Mouse (Mus musculus) forebrain, embryonic 14.5 days (tissue): ENCODE results near the gene Tlr12. TPM values are rescaled to one million over a fixed set of nuclear protein-coding genes. Genes with fewer than 3 reads are reported as not detected.

ENCODE experiments used
- ATAC-seq: fragments of 200-750 bp; cut with Nextera tagmentation; 2 replicates; pipeline ENCODE4 v1.8.0; 2017; ENCODE audit warnings: mild to moderate bottlenecking, moderate library complexity
- DNase-seq: peaks from one replicate; pipeline ENCODE4 v3.0.0-alpha.2; 2015; ENCODE audit warnings: low spot score
- H3K27ac ChIP-seq: fragments of 300-500 bp; sonication (generic); 2 replicates; pipeline ENCODE4 v1.5.1; 2014; ENCODE audit warnings: low read depth, mild to moderate bottlenecking, control low read depth, low read length, moderate library complexity
- H3K27me3 ChIP-seq: fragments of 300-500 bp; sonication (generic); replicated peaks from 2 replicates; pipeline ENCODE4 v1.6.1; 2014; ENCODE audit warnings: low read length, control low read depth, mixed read lengths; ENCODE audit not compliant: control insufficient read depth, insufficient read depth
- H3K36me3 ChIP-seq: fragments of 300-500 bp; sonication (generic); 2 replicates; pipeline ENCODE4 v1.6.1; 2014; ENCODE audit warnings: low read length, control low read depth; ENCODE audit not compliant: control insufficient read depth, insufficient read depth
- H3K4me1 ChIP-seq: fragments of 300-500 bp; sonication (generic); 2 replicates; pipeline ENCODE4 v1.6.1; 2014; ENCODE audit warnings: antibody characterized with exemption, low read length, control low read depth; ENCODE audit not compliant: control insufficient read depth, insufficient read depth
- H3K4me2 ChIP-seq: fragments of 300-500 bp; sonication (generic); 2 replicates; pipeline ENCODE4 v1.6.1; 2014; ENCODE audit warnings: mild to moderate bottlenecking, control low read depth, low read length
- H3K4me3 ChIP-seq: fragments of 300-500 bp; sonication (generic); 2 replicates; pipeline ENCODE4 v1.5.1; 2014; ENCODE audit warnings: low read depth, low read length, control low read depth
- H3K9ac ChIP-seq: fragments of 300-500 bp; sonication (generic); 2 replicates; pipeline ENCODE4 v1.6.1; 2014; ENCODE audit warnings: mild to moderate bottlenecking, low read length, control low read depth, moderate library complexity
- H3K9me3 ChIP-seq: fragments of 300-500 bp; sonication (generic); replicated peaks from 2 replicates; pipeline ENCODE4 v1.6.1; 2016; ENCODE audit warnings: low read length, control low read depth, mixed read lengths; ENCODE audit not compliant: control insufficient read depth
- WGBS: fragments of 180-500 bp; shearing (Covaris S2); extraction: QIAGEN DNeasy Blood & Tissue Kit; methylation state at CpG from one replicate; pipeline ENCODE4 v1.1.7; 2014; 5-methylcytosine and 5-hydroxymethylcytosine counted together
- polyA plus RNA-seq: library from polyadenylated mRNA; unstranded; fragments of >200 nt; fragmentation: Nextera tagmentation; extraction: Ambion mirVana; gene quantifications from 2 replicates; pipeline ENCODE4 v1.2.1, GENCODE M21; 2014

Tlr12 gene
- polyA plus RNA-seq, 1 experiment from 2014 or later, result 0.83 TPM

DNA sequence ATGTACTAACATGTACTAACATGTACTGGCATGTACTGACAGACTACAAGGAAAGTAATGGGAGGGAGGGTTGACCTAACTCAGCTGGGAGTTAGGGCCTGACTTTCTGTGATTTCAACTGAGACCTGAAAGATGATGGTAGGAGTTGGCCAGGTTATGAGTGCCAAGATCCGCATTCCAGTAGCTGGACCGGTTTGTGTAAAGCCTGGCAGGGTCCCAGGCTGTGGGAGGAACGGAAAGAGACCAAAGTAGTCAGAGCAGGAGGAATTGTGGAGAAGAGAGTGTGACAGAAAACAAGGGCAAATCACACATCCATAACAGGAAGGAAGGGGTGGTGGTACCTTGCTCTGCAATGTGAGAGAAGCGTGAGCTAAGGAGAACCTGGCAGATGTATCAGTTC lies 42.6 kb downstream of the Tlr12 start:
- Histone ChIP-seq H3K9me3 (peaks cover 7% of the 10 kb centered on the region), H3K4me2 (no peak overlapping the region), H3K27me3 (no peaks in the 10 kb centered on the region), H3K4me3 (no peak overlapping the region), H3K36me3 (peaks cover 17% of the 10 kb centered on the region), H3K9ac (no peak overlapping the region), H3K27ac (no peak overlapping the region), H3K4me1 (no peaks in the 10 kb centered on the region)
- DNase-seq, result no peak
- no peak for ATAC-seq
- 95% methylated on average over 4 of the region's 4 CpGs for WGBS

Other genes starting within 250 kb of the Tlr12 start
- 3.3 and 4.2 TPM in 2 replicates for gene Zscan20, start 8.5 kb downstream of the Tlr12 start, polyA plus RNA-seq
- gene Phc2, start 36.1 kb upstream of the Tlr12 start, polyA plus RNA-seq, result 33.1 and 35.3 TPM in 2 replicates
- 0.27 and 0.38 TPM in 2 replicates for gene A3galt2, start 136.7 kb upstream of the Tlr12 start, polyA plus RNA-seq
- 26.1 and 31.3 TPM in 2 replicates for gene Zfp362, start 187.4 kb upstream of the Tlr12 start, polyA plus RNA-seq